Mouse (Mus musculus) urinary bladder, postnatal 36 days (tissue): ENCODE measurements around the gene Slc6a6.

Experiments used
- DNase-seq, 2 experiments: peaks; one replicate each; pipeline ENCODE4 v3.0.0; 2022; ENCODE audit warnings: low spot score in 2 of 2, mixed read lengths in 1 of 2

The Slc6a6 gene

GRCm38 (mm10) chr6:91669270-91669669, 14.6 kb upstream of the Slc6a6 start:
- no peak for DNase-seq

GRCm38 (mm10) chr6:91670224-91670623, 13.6 kb upstream of the Slc6a6 start:
- DNase-seq: no peak

DNA sequence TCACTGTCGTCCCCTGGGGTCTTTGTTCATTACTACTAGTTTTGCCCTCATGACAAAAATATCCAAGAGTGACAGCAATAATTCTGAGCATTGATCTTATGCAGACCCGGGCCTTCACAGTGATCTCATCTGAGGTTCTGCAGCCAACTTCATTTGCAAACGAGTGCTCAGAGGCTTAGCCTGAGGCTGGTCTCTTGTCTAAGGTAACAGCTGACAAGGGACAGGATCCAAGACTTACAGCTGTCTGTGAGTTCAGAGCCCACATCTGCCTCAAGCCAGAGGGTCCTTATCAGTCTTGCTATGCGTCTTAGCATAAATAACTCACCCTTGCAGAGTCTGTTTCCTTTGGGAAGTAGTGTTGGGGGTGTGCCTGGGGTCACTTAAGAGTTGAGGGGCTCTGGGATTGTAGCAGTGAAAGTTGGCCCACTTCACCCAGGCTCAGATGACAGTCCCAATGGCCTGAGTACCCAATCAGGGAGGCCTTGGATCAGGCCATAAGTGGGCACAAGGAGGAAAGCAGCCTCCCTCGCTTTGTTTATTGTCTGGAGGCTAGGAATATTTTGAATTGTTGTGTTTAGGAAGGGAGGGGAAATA, 9.0 kb upstream of the Slc6a6 start:
- no peak for DNase-seq

DNA sequence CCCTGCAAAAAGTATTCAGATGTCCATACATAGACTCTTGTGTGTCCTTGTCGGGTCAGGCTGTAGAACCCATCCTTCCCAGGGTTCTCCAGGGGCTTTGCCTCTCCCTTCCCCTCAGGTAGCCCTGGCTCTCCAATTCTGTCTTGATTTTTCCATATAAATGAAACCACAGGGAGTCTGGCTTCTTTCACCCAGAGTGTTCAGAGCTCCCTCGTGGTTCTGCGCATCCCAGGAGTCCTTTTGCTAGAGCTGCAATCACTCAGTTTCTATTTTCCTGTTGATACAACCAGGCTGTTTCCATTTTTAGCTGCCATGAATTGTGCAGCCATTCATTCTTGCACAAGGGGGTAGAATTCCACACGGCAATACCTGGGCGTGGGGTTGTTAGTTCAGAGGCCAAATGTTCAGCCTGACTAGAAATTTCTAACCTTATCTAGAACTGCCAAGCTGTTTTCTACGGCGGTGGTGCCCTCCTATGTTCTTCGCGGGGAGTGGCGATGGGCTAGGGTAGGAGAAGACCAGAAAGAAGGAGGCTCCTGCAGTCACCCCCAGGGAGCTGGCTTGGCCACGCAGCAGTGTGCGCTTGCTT, 5.3 kb upstream of the Slc6a6 start:
- no peak for DNase-seq

DNA sequence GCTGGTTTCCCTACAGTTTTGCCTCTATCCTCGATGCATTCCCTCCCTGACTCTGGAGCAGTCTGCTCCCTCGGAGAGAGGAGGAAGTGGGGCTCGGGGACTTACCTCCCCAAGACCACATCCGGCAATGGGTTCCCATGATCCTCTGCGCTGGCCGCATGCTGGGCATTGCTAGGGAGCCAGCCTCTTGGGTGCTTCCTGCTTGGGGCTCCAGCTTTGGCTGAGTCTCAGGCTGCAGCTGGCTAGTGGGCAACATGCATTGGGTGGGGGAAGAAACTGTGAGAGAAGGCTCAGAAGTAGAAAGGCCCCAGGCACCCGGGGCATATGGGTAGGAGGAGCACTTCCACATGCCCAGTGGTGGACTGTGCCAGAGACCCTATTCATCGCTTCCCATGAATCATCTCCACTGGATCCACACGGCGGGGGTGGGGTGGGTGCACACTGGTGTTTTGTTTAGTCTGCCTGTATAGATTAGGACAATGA, 4.7 kb upstream of the Slc6a6 start:
- DNase-seq: no peak

GRCm38 (mm10) chr6:91679716-91680115, 4.1 kb upstream of the Slc6a6 start:
- no peak for DNase-seq

DNA sequence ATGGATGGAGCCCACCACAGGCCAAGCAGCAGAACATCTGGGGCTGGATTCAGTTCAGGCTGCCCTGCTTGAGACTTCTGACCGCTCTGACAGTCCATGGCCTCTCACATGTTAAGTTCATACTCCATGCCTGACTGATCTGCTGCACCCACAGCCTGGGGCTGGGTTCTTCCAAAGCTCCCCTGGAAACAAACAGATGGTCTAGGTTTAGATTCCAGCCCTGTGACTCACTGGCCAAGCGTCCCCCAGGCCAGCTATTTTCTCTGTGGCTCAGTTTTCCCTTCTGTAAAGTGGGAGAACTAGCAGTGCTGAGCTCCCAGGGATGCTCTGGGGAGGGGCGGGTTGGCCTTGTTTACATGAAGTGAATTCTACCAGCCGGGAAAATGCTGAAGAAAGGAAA, 2.0 kb upstream of the Slc6a6 start:
- DNase-seq: no peak

DNA sequence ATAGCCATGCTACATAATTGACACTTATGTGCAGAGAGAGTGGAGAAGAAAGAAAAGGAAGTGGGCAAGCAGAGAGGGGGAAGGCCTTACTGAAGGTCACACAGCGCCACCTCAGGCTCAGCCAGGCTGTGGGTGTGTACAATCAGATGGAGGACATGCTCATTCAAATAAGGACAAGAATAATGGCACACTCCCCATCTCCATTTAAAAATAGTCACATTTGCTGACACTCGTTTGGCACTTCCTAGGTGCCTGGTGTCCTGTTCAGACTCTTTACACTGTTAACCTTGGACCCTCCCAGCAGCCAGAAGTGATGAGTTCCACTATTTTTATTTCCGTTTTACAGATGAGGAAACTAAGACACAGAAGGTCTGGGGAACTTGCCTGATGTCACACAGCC, 732 bp upstream of the Slc6a6 start:
- DNase-seq: no peak

- no peak for DNase-seq
Measured at GRCm38 (mm10) chr6:91684474-91684829, 599 bp downstream of the Slc6a6 start.

DNA sequence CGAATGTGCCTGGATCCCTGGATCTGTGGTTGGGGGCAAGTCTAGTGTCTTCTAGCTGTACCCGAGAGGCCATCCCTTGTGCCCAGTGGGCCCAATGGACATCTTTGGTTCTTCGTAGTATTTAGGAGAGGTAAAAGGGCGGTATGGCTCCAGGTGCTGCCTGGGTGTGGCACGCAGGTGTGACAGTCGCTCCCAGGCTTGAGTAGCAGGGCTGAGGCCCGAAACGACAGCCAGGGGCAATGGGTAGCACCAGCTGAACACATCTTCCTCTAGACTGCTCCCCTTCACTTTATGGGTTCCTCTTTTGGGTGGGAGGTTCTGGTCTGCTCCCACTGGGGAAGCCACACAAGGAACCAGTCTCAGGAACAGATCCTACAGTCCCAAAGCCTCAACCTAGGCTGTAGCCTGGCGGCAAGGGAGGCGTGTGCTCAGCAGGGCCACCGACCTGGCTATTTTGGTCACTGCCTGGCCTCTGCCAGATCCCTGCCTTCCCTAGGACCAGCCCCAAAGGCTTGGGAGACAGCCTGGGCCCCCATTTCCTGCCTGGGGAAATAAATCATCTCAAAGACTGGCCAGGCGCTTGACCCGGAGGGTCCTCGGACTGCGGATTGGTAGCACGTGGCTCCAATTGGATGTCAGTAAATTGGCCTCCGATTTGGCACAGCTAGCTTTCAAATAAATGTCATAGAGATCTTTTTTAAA, 1.1 kb downstream of the Slc6a6 start:
- DNase-seq: peak; percentile 32 to 57

DNA sequence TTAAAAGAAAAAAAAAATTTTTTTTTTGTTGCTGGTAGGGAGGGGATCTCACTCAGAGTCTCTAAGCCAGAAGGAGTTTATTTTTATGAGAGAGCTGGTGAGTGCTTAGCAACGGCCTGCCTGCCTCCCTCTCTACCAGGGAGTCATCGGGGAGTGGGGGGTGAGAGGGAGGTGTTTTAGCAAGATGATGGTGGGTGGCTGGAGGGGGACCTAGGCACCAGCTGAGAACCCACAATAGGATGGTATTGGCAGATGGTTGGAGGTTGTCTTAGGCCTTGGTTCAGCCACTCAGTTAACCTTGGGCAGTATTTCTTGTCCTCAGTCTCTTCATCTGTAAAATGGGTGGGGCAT, 1.7 kb downstream of the Slc6a6 start:
- no peak for DNase-seq

DNA sequence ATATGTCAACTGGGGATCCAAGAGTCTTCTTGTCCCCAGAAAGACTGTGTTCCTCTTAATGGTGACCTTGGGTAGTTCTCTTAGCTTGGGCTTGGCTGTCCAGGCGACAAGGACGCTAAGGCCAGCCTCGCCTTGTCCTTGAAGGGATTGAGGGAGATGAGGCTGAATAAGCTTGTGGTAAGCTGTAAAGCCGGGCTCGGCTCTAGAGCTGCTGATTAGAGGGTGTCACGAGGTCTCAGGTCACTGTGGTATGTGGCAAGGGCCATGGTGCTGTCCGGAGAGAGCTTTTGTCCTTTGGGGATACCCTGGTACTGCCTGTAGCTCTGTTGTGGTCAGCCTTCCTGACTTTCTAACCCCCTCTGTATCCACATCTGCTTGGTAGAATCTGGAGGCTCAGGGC, 2.0 kb downstream of the Slc6a6 start:
- no peak for DNase-seq

DNA sequence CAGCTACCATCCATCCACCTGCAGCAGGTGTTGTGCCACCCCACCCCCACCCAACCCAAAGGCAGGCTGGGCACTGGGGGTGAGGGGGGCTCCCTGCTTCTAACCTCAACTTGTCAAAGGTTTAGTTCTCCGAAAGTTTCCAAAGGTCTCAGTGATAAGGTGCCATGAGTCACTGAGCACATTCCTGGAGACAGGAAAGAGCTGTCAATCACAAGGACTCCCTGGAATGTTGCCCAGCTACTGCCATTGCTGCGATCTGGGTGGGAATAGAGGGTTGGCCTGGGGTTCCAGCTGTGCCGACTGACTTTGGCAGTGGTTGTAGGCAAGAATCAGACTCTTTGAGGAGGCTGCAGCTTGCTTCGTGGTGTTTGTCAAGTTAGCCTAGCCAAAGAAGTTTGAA, 2.7 kb downstream of the Slc6a6 start:
- DNase-seq: no peak

GRCm38 (mm10) chr6:91688021-91688420, 4.2 kb downstream of the Slc6a6 start:
- no peak for DNase-seq

GRCm38 (mm10) chr6:91689231-91689630, 5.4 kb downstream of the Slc6a6 start:
- DNase-seq: no peak

- DNase-seq: no peak
Measured at GRCm38 (mm10) chr6:91690222-91690621, 6.4 kb downstream of the Slc6a6 start.

DNA sequence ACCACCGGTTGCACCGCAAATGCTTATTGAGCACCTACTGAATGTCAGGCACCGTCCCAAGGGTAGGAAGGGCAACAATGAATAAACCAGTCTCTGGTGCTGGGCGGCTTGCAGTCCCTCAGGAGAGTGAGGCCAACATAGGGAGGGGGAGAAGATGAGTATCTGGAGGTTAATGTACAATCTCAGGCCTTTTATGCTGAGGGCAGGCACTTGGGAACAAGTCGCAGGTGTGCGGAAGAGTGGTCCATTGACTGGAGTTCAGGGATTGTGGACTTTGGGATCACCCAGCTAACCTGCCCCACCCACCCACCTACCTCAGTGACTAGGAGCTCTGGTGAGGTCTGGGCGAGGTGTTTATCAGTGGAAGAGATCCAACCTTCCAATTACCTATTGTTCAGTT, 6.8 kb downstream of the Slc6a6 start:
- no peak for DNase-seq

GRCm38 (mm10) chr6:91691576-91691975, 7.7 kb downstream of the Slc6a6 start:
- no peak for DNase-seq

DNA sequence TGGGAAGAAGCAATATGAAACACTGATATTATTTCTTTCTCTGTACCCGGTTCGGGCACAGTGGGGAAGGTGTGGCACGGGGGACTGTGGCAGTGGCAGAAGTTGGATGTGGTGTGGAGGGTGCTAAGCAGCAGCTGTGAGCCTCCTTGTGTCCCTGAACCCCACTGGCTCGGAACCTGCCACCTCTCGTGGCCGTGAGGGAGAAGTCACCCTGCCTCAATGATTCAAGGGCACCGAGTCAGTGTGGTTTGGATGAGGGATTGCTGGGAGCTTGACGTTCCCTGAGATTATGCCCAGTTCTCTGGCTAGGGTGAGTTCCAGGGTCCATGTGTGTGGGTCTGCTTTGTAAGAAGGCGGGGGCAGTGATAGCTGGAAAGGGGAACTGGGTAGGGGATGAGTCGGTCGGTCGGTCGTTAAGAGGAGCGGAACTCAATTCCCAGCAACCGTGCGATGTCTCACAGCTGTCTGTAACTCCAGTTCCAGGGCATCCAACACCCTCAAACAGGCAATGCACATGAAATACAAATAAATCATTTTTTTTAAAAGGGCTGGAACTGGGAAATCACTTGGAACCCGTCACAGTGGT, 9.5 kb downstream of the Slc6a6 start:
- no peak for DNase-seq

- peak in 1 of 2 experiments; percentile 49 for DNase-seq
Measured at GRCm38 (mm10) chr6:91694610-91695009, 10.8 kb downstream of the Slc6a6 start.

GRCm38 (mm10) chr6:91698831-91699230, 15.0 kb downstream of the Slc6a6 start:
- DNase-seq: no peak

DNA sequence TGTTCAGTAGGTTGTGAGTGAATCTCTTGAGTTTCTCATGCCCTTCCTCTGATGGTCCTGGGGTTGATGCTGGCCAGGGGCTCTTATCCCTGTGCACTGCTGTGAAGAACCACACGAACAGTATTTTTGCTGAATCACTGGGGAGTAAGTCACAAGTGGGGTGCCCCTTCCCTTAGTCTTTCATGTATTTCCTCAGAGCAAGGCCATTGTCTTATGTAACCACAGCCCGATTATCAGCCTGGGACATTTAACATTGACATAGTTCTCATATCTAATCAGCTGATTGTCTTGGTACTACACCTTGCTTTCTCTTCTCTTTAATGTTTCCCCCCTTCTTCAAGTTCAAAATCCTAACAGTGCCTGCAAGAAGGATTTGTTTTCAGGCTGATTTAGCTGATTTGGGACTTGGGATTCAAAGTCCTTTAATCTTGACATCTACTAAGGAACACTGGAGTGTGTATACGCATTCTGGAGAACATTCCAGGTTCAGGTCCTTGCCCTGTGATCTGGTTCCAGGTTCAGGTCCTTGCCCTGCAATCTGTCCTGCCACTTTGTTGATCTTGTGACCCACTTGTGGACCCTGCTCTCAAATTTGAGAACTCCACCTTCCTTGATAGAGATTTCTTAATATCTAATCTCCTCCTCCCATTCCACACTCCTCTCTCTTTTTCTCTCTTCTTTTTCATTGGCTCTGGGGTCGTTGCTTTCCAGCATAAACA, 15.8 kb downstream of the Slc6a6 start:
- no peak for DNase-seq
